Mouse (Mus musculus): ENCODE measurements around the gene Fgf10. TPM values are rescaled to one million over a fixed set of nuclear protein-coding genes. Genes with fewer than 3 reads are reported as not detected.

Fgf10 gene
- polyA plus RNA-seq, 1 experiment from 2014 or later: 2.3 TPM

DNA sequence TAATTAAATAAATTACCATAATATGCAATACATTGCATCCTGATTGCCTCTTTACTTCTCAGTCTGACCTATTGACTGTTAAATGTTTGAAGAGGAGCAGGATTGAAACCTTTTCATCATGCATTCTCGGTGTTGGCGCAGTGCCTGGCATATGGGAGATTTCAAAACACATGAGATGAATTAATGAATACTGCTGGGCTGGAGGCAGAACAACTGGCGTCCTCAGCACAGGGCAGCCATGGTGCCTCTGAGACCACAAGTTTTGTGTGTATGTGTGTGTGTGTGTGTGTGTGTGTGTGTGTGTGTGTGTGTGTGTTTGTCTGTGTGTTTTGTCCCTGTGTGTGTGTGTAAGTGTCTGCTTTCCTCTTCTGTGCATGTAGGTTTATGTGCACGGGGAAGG, 165.5 kb downstream of the Fgf10 start:
- Histone ChIP-seq H3K4me2 (replicated peaks; ENCODE audit: low read depth, low read length) (no peak overlapping the region), H3K27ac (ENCODE audit: low read depth, low read length) (no peak overlapping the region), H3K9ac (ENCODE audit: low read depth, low read length) (no peak overlapping the region), H3K36me3 (ENCODE audit: control insufficient read depth, insufficient read depth, low read length) (no peaks in the 10 kb centered on the region), H3K27me3 (ENCODE audit: control insufficient read depth, insufficient read depth, low read length) (no peaks in the 10 kb centered on the region), H3K4me1 (replicated peaks; ENCODE audit: control insufficient read depth, insufficient read depth, low read length) (no peaks in the 10 kb centered on the region), H3K9me3 (ENCODE audit: control insufficient read depth, low read length) (no peaks in the 10 kb centered on the region), H3K4me3 (ENCODE audit: low read depth, low read length) (no peak overlapping the region)
- ATAC-seq (ENCODE audit: low FRiP score) (peak; percentile 7; the same call in 1 of the 2 replicates), DNase-seq (ENCODE audit: low spot score) (no peak)
- 90% methylated on average over 4 of the region's 4 CpGs for WGBS

Data from hindbrain, embryonic 11.5 days (tissue).